Mouse (Mus musculus): ENCODE measurements around the gene Gdpd1. TPM values are rescaled to one million over a fixed set of nuclear protein-coding genes. Genes with fewer than 3 reads are reported as not detected.

Gdpd1 gene
- 23.7 and 24.9 TPM in 2 replicates for polyA plus RNA-seq (2015; fragmentation: Nextera tagmentation; extraction: Ambion mirVana)

DNA sequence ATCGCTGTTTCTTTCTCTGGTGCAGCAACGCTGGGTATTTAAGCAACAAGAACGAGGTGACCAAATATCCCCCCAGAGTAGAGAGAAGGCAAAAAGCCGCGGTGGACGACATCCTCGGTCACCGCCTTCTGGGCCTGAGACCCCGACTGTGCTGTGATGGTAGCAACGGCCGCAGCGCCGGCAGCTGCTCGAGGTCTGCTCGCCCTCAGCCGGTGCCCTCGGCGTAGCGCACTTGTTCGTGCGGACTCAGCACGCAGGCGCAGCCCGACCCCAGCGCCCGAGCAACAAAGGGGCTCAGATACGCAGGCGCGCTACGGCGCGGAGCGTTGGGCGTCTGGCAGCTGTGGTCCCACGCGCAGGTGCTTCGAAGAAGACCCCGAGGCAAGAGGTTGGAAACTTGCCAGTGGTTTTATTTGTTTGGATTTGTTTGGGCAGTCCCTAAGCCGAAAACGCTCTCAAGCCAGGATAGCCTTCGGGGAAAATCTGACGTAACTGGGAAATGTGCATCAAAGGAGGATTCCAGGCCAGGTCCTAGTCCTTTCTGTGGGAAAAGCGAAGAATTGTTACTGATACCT is at the start of gene Gdpd1:
Gene Gdpd1, minus strand, starts transcription at position 197 of the 575 bp plus-strand sequence.
- peak within 1 kb of the TSS; percentile 62 for H3K9ac ChIP-seq
- H3K4me3 ChIP-seq = peak within 1 kb of the TSS; percentile 54
- H3K4me1 ChIP-seq = 0 out of 2 replicates have a peak, but pooled peaks cover 6% of the 10 kb centered on the region
- H3K27ac ChIP-seq = peak within 1 kb of the TSS; percentile 61
- WGBS = under 1% methylated on average over 43 of the region's 43 CpGs
- no peaks in the 10 kb centered on the region for H3K27me3 ChIP-seq
- peak; percentile 91 for ATAC-seq (ENCODE audit: borderline replicate concordance, extremely low read depth, low FRiP score, low TSS enrichment)
- H3K36me3 ChIP-seq = peaks cover 23% of the 10 kb centered on the region
- H3K4me2 ChIP-seq = peak within 1 kb of the TSS; percentile 89
- H3K9me3 ChIP-seq = no peaks in the 10 kb centered on the region

DNA sequence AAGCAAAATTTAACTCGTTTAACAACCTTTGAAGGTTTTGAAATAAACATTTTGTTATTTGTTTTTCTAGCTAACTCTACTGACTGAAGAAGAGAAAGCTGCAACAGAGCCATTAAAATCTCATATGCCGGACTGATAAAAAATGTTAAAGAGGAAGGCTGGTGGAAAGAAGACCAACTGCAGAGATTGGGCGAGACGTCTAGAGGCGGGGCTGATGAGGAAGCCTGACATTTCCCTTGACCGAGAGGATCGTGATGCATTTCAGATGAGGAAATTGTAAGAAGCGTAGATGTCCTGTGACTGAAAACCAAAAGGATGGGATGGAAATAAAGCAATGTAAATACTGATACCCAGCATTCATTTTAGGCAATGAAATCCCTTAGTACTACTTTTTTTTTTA is 48.0 kb upstream of the Gdpd1 start:
- 66% methylated on average over 8 of the region's 8 CpGs for WGBS
- H3K9ac ChIP-seq = no peak overlapping the region
- no peaks in the 10 kb centered on the region for H3K4me1 ChIP-seq
- no peak for ATAC-seq (ENCODE audit: borderline replicate concordance, extremely low read depth, low FRiP score, low TSS enrichment)
- no peaks in the 10 kb centered on the region for H3K27me3 ChIP-seq
- no peaks in the 10 kb centered on the region for H3K9me3 ChIP-seq
- H3K27ac ChIP-seq = no peak overlapping the region
- no peak overlapping the region for H3K4me3 ChIP-seq
- H3K4me2 ChIP-seq = no peak overlapping the region
- H3K36me3 ChIP-seq = peaks cover 64% of the 10 kb centered on the region

DNA sequence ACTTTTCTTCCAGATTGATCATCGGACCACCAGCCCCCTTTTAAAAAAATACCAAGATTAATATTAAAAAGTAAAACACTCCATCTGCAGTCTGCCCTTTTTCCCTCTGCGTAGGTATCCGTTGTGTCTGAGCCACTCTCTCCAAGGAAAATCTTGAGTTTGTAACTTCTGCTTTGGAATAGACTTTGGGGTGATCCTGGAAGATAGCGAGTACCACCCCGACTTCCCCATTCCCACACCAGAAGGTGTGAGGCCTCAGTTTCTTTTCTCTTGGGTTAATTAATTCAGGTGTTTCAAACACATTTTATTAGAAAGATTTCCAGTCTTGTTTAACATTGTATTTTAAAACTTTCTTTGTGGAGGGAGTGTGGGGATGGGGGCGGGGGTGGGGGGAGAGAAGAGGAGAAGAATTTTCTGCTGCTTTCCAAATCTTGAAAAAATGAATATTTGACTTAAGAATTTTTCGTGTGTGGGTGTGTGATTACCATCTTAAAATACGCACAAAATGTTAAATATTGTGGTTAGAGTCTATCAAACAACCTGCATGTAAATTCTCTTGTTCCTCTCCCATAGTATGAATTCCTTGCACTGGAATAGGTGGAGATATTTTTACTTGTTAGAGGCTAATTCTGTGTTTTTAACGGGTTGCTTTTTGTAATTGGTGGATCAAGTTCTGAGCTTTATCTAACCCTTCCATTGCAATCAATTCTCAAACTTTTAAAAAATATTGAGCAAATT is 36.5 kb upstream of the Gdpd1 start:
- Histone ChIP-seq H3K9ac (peak overlapping the region; percentile 96), H3K36me3 (peaks cover 23% of the 10 kb centered on the region; the same call in 1 of the 2 replicates)
- 1% methylated on average over 9 of the region's 9 CpGs for WGBS

DNA sequence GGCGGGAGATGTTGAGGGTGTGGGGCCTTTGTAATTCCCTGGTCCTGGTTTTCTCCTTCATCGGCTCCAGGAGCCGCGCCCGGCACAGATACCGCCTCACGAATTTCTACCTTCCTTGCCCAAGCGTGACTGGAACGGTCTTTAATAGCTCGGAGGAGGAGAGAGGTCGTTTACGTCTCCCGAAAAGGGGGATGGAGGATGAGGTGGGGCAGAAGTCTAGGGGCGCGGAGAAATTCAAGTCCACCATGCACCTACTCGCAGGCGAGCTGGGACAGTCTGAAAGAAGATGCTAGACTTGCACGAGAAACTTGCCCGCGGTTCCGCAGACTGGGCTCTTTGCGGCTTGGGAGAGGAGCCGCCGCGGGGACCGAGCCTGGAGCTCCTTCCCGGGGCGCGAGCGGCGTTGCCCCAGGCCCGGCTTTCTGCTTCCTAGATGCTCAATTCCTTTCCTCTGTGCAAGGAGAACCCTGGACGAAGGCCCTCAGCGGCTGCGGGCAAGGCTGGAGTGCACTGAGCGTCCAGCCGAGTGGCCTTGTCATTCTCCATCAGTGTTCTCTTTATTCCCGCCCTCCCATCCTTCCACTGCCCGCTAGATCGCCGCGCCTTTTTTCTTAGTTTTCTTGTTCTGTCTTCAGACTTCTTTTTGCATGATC is 35.8 kb upstream of the Gdpd1 start:
- peak overlapping the region; percentile 93 for H3K27ac ChIP-seq
- peaks cover 23% of the 10 kb centered on the region for H3K36me3 ChIP-seq
- peak overlapping the region; percentile 55 for H3K4me2 ChIP-seq
- H3K4me1 ChIP-seq = peaks cover 27% of the 10 kb centered on the region
- no peaks in the 10 kb centered on the region for H3K27me3 ChIP-seq
- H3K9me3 ChIP-seq = no peaks in the 10 kb centered on the region
- ATAC-seq (ENCODE audit: borderline replicate concordance, extremely low read depth, low FRiP score, low TSS enrichment) = no peak
- WGBS = 0% methylated on average over 42 of the region's 42 CpGs
- H3K4me3 ChIP-seq = peak overlapping the region; percentile 86
- peak overlapping the region; percentile 96 for H3K9ac ChIP-seq

More for the DNA sequence above, 36.5 kb upstream of the Gdpd1 start:
- no peak for ATAC-seq (ENCODE audit: borderline replicate concordance, extremely low read depth, low FRiP score, low TSS enrichment)
- Histone ChIP-seq H3K4me3 (peak overlapping the region; percentile 86), H3K9me3 (no peaks in the 10 kb centered on the region), H3K27me3 (no peaks in the 10 kb centered on the region), H3K4me1 (peaks cover 27% of the 10 kb centered on the region), H3K27ac (peak overlapping the region; percentile 93), H3K4me2 (peak overlapping the region; percentile 55)

DNA sequence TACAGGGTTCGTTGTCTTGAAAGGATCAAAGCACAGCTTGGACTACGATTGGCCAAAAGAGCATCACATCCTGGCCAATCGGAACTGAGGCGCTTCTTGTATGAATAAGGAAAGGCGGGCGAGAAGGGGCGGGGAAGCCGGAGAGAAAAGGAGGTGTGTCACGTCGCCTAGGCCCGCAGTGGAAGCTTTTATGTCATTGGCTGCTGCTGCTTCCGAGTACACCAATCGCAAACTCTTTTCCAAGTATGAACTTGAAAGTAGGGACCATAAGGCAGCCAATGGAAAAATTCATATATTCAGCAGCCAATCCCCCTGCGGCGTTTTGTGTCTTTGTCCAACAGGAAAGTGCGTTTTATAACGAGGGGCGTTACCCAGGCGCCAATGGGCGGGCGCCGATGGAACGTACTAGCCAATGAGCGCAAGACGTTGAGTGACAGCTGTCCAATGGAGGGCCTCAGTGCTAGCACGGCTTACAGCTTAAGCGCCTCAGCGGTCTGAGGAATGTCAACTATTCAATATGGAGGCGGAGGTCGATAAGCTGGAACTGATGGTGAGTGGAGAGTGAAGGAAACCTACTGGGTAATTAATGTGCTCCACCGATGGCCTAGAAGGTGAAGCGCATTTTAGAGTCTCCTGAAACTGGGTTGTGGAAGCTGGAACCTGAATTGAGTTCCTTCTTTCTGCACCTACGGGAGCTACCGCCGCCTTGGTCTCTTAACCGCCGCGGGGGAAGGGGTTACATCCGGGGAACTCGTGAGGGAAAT is 35.1 kb upstream of the Gdpd1 start, which contains the start of gene Ska2:
Gene Ska2, plus strand, starts transcription at position 480 of the 764 bp plus-strand sequence.
- H3K27ac ChIP-seq = peak within 1 kb of the TSS; percentile 93
- H3K4me2 ChIP-seq = peak within 1 kb of the TSS; percentile 58
- H3K36me3 ChIP-seq = peaks cover 24% of the 10 kb centered on the region
- no peaks in the 10 kb centered on the region for H3K27me3 ChIP-seq
- peak; percentile 99 for ATAC-seq (ENCODE audit: borderline replicate concordance, extremely low read depth, low FRiP score, low TSS enrichment)
- no peaks in the 10 kb centered on the region for H3K9me3 ChIP-seq
- H3K4me3 ChIP-seq = peak within 1 kb of the TSS; percentile 86
- under 1% methylated on average over 40 of the region's 40 CpGs for WGBS
- H3K4me1 ChIP-seq = peaks cover 27% of the 10 kb centered on the region
- H3K9ac ChIP-seq = peak within 1 kb of the TSS; percentile 96

DNA sequence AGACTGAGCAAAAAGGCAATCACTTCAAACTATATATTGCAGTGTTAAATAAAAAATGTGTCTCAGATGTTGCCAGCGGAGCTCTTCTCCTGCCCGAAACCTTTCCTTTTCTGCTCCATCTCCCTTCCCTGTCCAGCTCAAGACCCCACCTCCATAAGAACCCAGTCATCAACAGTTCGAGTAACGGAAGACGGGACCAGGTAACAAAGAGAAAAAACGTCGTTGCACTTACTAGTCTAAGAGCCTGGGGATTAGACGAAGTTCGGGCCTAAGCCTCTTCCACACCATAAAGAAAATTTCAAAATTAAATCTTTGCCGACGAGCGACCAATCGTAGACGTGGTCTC is 34.5 kb upstream of the Gdpd1 start, which contains the start of gene Prr11:
Gene Prr11, minus strand, starts transcription at position 300 of the 346 bp plus-strand sequence.
- Histone ChIP-seq H3K9me3 (no peaks in the 10 kb centered on the region), H3K9ac (peak within 1 kb of the TSS; percentile 96), H3K4me3 (peak within 1 kb of the TSS; percentile 86), H3K36me3 (peaks cover 26% of the 10 kb centered on the region), H3K4me1 (peaks cover 24% of the 10 kb centered on the region), H3K4me2 (peak within 1 kb of the TSS; percentile 58), H3K27ac (peak within 1 kb of the TSS; percentile 93), H3K27me3 (no peaks in the 10 kb centered on the region)
- under 1% methylated on average over 14 of the region's 14 CpGs for WGBS
- no peak for ATAC-seq (ENCODE audit: borderline replicate concordance, extremely low read depth, low FRiP score, low TSS enrichment)

DNA sequence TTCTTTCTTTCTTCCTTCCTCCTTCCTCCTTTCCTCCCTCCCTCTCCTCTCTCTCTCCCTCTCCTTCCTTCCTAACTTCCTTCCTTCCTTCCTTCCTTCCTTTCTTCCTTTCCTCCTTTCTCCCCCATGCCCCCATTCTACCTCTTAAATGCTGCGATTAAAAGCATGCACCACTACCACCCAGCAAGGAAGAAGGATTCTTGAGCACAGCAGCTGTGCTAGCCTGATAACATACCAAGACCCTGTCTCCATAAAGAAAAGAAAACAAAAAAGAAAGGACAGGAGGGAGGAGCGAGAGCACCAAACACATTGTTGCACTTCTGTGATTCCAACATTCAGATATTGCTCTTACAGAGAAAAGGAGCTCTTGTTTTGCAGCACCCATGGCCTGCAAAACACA is 13.3 kb upstream of the Gdpd1 start:
- Histone ChIP-seq H3K9ac (peak overlapping the region; percentile 81; the same call in 1 of the 2 replicates), H3K27ac (peak overlapping the region; percentile 39; the same call in 1 of the 2 replicates), H3K4me1 (peaks cover 29% of the 10 kb centered on the region), H3K27me3 (no peaks in the 10 kb centered on the region), H3K36me3 (peaks cover 42% of the 10 kb centered on the region), H3K4me3 (peak overlapping the region; percentile 90), H3K4me2 (peak overlapping the region; percentile 77), H3K9me3 (no peaks in the 10 kb centered on the region)
- ATAC-seq (ENCODE audit: borderline replicate concordance, extremely low read depth, low FRiP score, low TSS enrichment) = no peak
- WGBS = 55% methylated on average over 2 of the region's 2 CpGs

DNA sequence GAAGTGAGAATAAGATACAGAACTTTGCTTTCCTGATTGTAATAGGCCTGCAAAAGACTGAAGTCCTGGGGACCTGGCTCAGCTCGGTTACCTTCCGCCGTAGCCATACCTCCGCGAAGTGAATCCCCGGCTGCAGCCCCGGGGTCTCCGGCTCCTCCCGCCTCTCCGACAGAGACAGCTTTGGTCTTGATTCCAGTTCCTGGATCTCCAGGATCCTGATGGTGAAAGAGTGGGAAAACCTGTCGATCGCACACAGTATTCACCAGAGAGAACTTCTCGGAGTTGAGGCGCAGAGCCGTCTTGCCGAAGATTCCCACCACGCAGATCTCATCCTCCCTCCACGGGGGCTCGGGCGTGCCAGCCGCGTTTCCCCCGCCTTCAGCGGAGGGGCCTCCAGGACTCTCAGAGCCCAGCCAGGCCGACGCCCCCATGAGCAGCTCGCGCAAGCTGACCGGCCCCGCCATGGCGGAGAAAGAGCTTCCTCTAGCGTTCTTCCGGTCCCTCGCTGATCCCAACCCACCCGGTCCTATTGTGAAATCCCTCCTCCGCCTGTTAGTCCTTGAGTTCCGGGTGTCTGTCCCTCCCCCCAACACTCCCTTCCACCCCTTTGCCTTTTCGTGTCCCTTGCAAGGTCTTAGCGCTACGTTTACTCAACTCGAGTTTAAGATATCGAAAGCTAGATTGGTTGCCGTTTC is 12.6 kb upstream of the Gdpd1 start, which contains the start of gene Smg8:
Gene Smg8, minus strand, starts transcription at position 485 of the 695 bp plus-strand sequence.
- ATAC-seq (ENCODE audit: borderline replicate concordance, extremely low read depth, low FRiP score, low TSS enrichment) = peak; percentile 94; the same call in 1 of the 2 replicates
- under 1% methylated on average over 43 of the region's 43 CpGs for WGBS
- Histone ChIP-seq H3K4me3 (peak within 1 kb of the TSS; percentile 90), H3K4me1 (peaks cover 29% of the 10 kb centered on the region), H3K9me3 (no peaks in the 10 kb centered on the region), H3K27ac (peak within 1 kb of the TSS; percentile 51), H3K27me3 (no peaks in the 10 kb centered on the region), H3K4me2 (peak within 1 kb of the TSS; percentile 77), H3K36me3 (peaks cover 42% of the 10 kb centered on the region), H3K9ac (peak within 1 kb of the TSS; percentile 81)

DNA sequence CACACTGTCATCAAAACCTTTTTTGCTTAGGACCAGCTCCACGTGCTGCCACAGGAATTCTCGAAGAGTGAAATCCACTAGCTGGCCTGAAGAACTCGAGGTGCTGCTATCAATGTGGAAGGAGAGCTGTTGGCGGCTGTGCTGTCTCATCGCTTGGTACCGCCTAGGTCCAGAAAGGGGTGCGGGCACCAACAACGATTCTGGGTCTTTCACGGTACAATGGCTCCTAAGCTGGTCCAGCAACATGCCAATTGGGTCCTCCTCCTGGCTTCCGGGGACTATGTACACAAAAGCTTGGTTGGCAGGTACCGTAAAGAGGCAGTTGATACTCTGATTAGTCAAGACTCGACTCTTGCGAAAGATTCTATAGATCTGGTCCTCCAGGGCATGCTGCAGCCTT is 11.6 kb upstream of the Gdpd1 start:
- no peak for ATAC-seq (ENCODE audit: borderline replicate concordance, extremely low read depth, low FRiP score, low TSS enrichment)
- peak overlapping the region; percentile 77 for H3K4me2 ChIP-seq
- peaks cover 42% of the 10 kb centered on the region for H3K36me3 ChIP-seq
- H3K9ac ChIP-seq = 0 out of 2 replicates have a peak overlapping the region, but pooled peaks have one; percentile 81
- H3K4me1 ChIP-seq = peaks cover 29% of the 10 kb centered on the region
- H3K27ac ChIP-seq = no peak overlapping the region
- H3K4me3 ChIP-seq = peak overlapping the region; percentile 90
- H3K27me3 ChIP-seq = no peaks in the 10 kb centered on the region
- WGBS = 85% methylated on average over 13 of the region's 13 CpGs
- no peaks in the 10 kb centered on the region for H3K9me3 ChIP-seq

DNA sequence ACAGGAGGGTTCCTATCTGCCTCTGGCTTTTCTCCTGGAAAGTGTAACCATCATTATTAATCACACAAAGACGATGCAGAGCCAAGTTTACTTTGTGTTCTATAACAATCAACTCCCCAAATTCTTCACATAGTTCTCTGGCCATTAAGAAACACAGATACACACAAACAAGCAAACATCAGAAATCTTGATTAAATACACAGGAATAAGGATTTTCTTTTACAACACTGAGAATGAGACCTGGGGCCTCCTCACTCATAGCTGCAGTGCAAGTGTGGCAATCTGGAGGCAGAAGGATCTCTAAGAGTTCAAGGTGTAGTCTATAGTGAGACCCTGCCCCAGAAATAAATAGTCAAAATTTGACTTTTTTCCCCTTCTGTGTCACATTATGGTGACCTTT is 9.8 kb upstream of the Gdpd1 start:
- H3K9ac ChIP-seq = no peak overlapping the region
- H3K4me2 ChIP-seq = no peak overlapping the region
- peaks cover 50% of the 10 kb centered on the region for H3K36me3 ChIP-seq
- no peaks in the 10 kb centered on the region for H3K9me3 ChIP-seq
- no peak overlapping the region for H3K4me3 ChIP-seq
- H3K27me3 ChIP-seq = no peaks in the 10 kb centered on the region
- no peak for ATAC-seq (ENCODE audit: borderline replicate concordance, extremely low read depth, low FRiP score, low TSS enrichment)
- H3K4me1 ChIP-seq = peaks cover 29% of the 10 kb centered on the region
- 50% methylated on average over 1 of the region's 1 CpGs for WGBS
- no peak overlapping the region for H3K27ac ChIP-seq
